Mouse (Mus musculus): ENCODE data around the gene Tifab.

The Tifab gene

DNA sequence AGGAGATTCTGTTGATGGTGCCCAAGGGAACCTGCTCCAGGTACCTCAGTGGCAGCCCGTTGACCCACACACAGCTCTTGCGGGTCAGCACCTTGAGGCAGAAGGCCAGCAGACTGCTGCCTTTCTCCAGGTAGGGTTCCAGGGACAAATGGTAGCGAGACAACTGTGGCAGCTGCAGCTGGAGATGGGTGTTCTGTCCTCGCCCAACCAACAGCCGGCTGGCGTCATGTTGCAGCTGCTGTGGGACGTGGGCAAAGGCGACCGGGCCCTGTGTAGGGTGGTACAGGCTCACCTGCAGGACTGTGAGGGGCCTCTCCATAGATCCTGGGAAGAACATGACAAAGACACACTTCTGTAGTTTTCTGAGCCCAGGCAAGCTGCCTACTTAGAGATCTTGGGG is 2.4 kb downstream of the Tifab start:
- DNase-seq (ENCODE audit: extremely low spot score, low spot score), result no peak

GRCm38 (mm10) chr13:56175848-56176247 is 2.8 kb downstream of the Tifab start:
- no peak for DNase-seq (ENCODE audit: extremely low spot score, low spot score)

- no peak for DNase-seq (ENCODE audit: extremely low spot score, low spot score)
These were observed 5.7 kb downstream of the Tifab start for GRCm38 (mm10) chr13:56172901-56173545.

DNA sequence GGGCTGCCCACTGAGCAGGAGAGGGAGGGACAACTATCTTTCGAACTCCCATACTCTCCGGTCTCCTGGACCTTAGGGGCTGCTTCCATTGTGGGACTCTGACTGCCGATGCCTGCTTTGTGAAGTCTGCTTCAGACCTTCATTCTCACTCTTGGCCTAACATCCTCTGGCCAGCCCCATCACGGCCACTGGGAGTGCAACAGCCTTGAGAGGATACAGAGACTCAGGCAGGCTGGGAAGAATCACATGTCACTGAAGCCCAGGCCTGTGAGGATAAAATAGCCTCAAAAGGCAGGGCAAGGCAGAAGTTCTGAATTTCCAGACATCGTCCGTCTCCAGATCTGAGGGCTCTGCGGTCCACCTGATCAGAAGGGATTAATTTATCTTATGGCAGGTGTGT is 6.6 kb downstream of the Tifab start:
- no peak for DNase-seq (ENCODE audit: extremely low spot score, low spot score)

- no peak for DNase-seq (ENCODE audit: extremely low spot score, low spot score)
These were observed 10.3 kb downstream of the Tifab start for GRCm38 (mm10) chr13:56168403-56168781.

DNA sequence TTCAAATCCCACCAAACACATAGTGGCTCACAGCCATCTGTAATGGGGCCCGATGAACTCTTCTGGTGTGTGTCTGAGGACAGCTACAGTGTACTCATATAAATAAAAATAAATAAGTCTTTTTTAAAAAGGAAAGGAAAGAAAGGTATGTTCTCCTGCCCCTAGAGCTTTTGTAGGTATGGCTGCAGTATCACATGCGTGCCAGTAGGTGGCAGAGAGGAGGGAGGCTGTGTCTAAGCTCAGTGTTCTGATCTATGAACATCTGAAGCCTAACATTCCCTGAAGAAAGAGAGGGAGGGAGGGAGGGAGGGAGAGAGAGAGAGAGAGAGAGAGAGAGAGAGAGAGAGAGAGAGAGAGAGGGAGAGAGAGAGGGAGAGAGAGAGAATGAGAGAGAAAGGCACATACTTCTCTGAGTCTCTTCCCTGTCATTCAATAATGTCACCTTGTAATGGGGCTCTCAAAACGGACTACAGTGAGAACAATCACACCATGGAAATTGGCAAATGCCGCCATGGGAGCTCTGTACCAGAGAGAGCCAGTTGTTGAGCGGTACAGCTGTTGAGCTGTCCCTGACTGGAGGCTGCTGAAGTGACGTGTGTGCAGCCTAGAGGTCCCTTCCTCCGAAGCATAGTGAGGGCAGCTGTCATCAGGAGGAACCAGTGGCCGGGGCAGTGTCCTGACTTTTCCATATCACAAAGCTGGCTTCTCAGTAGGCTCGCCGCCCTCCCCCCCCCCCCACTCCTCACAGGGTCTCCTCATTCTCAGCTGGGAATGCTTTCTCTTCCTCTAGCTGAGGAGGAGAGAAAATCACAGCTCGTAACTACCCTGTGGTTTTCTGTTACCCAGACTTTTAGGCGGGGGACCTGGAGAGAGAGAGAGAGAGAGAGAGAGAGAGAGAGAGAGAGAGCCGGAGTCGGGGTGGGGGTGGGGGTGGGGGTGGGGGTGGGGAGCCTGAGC is 11.0 kb downstream of the Tifab start:
- peak; percentile 28 for DNase-seq (ENCODE audit: extremely low spot score, low spot score)

DNA sequence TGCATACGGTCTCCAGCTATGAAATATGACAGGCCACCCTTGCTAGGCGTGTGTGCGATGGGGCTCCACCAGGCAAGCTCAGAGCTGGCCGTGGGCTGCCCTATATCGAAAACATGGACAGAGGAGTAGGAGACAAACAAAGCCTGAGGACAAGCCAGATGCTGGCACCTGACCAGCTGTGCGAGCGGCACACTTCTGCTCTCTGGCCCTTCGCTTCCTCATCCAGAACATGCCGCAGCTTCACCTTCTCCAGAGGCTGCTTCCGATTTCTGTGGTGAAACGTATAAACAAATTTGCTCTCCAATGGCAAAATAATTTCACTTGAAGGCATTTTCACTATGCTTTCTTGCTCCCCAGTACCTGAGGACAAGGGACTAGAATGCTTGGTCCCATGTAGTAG is 13.1 kb downstream of the Tifab start:
- no peak for DNase-seq (ENCODE audit: extremely low spot score, low spot score)

- DNase-seq (ENCODE audit: extremely low spot score, low spot score), result no peak
These were observed 14.3 kb downstream of the Tifab start for GRCm38 (mm10) chr13:56164372-56164771.

- DNase-seq (ENCODE audit: extremely low spot score, low spot score), result no peak
These were observed 14.9 kb downstream of the Tifab start for GRCm38 (mm10) chr13:56163751-56164150.

- no peak for DNase-seq (ENCODE audit: extremely low spot score, low spot score)
These were observed 15.8 kb downstream of the Tifab start for GRCm38 (mm10) chr13:56162859-56163258.

GRCm38 (mm10) chr13:56159614-56160363 is 18.9 kb downstream of the Tifab start:
- peak; percentile 47 for DNase-seq (ENCODE audit: extremely low spot score, low spot score)

- peak; percentile 24 for DNase-seq (ENCODE audit: extremely low spot score, low spot score)
These were observed 19.6 kb downstream of the Tifab start for GRCm38 (mm10) chr13:56159016-56159601.

DNA sequence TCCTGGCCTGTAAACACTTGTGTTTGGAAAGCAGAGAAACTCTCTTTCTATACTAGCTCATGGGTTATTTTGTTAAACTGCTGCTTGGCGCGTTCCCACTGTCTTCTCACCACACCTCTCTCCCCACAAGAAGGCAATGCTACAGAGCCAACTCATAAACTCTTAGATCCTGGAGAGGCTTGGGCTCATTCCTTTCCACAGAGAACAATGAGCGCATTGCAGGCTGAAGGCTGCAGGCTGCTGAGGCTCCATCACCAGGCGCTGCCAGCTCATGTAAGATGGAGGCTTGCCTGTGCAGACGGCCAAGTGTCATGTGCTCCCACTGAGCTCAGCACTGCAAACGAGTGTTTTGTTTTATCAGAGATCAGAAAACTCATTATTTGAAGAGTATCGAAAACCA is 23.0 kb downstream of the Tifab start:
- DNase-seq (ENCODE audit: extremely low spot score, low spot score), result no peak

- no peak for DNase-seq (ENCODE audit: extremely low spot score, low spot score)
These were observed 23.6 kb downstream of the Tifab start for GRCm38 (mm10) chr13:56155048-56155447.

DNA sequence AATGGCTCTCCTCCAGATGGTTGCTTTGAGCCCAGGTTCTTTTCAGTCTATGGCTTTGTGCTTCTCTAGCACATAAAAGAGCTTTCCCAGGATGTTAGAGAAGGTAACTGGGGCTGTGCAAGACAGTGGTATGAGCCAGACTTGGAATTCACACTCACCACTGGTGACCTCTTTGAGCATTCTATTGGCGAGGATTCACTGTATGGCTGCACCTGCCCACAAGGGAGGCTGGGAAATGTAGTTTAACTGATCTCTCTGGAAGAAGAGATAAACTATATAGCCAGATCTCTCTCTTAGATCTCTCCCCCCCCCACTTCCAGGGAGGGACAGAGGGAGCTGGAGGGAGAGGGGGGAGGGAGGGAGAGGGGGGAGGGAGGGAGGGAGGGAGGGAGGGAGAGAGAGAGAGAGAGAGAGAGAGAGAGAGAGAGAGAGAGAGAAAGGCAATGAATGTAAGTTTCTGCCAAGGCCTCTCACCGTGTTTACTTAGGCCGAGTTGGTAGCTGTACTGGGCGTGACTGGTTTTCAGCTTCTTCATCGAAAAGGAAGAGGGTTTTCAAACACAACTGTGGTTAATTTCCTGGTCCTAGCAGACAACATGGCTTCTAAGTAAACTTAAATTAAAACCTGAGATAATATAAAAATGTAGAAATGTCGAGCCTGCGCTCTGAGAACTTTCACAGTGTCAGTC is 25.8 kb downstream of the Tifab start:
- no peak for DNase-seq (ENCODE audit: extremely low spot score, low spot score)

DNA sequence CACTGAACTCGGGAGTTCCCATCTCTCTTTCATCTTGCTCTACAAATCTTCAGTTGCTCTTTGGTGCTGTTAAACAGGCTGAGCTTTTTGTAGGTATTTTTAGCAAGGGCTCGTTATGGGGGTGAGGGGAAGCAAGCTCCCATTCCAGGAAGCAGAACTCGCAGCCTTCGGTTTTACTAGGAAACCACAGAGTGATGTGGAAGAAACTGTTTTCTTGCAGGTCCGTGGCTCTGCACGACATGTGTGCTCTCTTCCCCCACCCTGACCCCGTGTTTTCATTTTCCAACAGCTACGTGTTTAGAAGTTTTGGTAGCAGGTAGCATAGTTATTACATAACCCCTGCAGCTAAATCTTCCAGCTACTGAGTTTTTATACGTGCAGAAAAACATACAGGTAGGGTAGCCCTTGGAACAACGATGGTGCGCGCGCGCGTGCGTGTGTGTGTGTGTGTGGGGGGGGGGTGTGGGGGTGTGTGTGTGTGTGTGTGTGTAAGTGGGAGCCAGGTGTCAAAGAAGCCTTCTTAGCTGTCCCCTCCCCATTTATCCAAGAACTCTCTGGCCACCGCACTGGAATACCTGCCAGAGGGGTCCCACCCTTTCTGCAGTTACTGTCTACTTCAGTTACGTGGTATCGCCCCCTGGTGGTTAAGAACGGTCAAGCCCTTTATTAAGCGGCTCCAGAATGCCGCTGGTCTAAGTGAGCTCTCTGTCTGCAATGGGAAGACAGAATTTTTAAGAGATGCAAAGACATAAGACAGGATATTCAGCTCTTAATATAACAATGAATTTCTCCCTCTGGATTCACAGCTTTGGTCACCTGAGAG is 27.1 kb downstream of the Tifab start:
- DNase-seq (ENCODE audit: extremely low spot score, low spot score), result peak; percentile 82

DNA sequence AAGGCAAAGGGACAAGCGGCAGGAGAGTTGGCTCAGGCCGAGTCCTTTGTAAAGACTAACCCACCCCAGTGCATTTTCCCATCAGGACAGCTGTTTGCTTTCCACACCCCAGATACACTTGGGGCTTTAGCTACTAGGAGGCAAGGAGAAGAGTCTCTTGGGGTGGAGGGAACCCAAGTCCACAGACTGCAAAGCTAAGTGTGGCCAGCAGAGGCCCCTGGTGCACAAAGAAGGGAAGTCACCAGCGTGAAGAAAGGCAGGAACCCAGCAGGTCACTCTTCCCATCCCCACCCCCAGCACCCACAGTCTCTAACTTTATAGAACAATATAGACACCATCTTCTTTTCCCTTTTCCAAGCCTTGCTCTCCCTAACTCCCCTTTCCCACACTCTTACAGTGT is 33.2 kb downstream of the Tifab start:
- DNase-seq (ENCODE audit: extremely low spot score, low spot score), result no peak

DNA sequence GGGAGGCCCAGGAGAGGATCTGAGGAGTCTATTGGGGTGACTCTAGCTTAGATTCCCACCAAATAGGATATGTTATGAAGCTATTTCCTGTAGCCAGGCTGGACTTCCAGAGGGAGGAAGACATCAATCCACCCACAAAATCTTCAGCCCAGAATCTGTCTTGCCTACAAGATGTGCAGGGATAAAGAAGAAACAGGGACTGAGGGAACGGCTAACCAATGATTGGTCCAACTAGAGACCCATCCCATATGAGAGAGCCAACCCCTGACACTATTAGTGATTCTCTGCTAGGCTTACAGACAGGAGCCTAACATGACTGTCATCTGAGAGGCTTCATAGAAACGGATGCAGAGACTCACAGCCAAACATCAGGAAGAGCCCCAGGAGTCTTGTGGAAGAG is 34.7 kb downstream of the Tifab start:
- no peak for DNase-seq (ENCODE audit: extremely low spot score, low spot score)

- DNase-seq (ENCODE audit: extremely low spot score, low spot score), result no peak
These were observed 35.6 kb downstream of the Tifab start for GRCm38 (mm10) chr13:56143151-56143513.

Data from neural tube, embryonic 10.5 days (tissue).